Mouse (Mus musculus) adrenal gland (tissue): Measurements from ENCODE around the gene Muc1.
"Not testable (repeated sequence)": the region's sequence is repeated elsewhere in the genome, so short reads cannot be mapped to it uniquely, and the experiment has no call there.

ENCODE experiments used
- intact Hi-C: fragments of 180-260 bp; cut with DNase I; formaldehyde crosslinking; loops from one replicate; pipeline ENCODE4 v1.15.1; 2025

The Muc1 gene

GRCm38 (mm10) chr3:89209731-89210130 lies 19.1 kb upstream of the Muc1 start:
- intact Hi-C loops = no loop called here

- intact Hi-C loops = no loop called here
Measured at GRCm38 (mm10) chr3:89210162-89210561, 18.7 kb upstream of the Muc1 start.

- intact Hi-C loops = no loop called here
Measured at GRCm38 (mm10) chr3:89210731-89211130, 18.1 kb upstream of the Muc1 start.

GRCm38 (mm10) chr3:89213803-89214530 lies 14.9 kb upstream of the Muc1 start:
- intact Hi-C loops = loop anchor here (2.0 kb wide), 1 partner anchor 15 kb away; no protein-coding TSS in a partner anchor

- intact Hi-C loops = no loop called here
Measured at GRCm38 (mm10) chr3:89214681-89215411, 14.0 kb upstream of the Muc1 start, which contains the start of gene Thbs3. Gene Thbs3 (plus strand): TSS chr3:89215180.

GRCm38 (mm10) chr3:89215853-89216252 lies 13.0 kb upstream of the Muc1 start:
- intact Hi-C loops = no loop called here

- intact Hi-C loops = not testable (repeated sequence)
Measured at GRCm38 (mm10) chr3:89216407-89216806, 12.4 kb upstream of the Muc1 start.

- intact Hi-C loops = no loop called here
Measured at GRCm38 (mm10) chr3:89218271-89218670, 10.6 kb upstream of the Muc1 start.

GRCm38 (mm10) chr3:89219546-89219945 lies 9.3 kb upstream of the Muc1 start:
- intact Hi-C loops = no loop called here

GRCm38 (mm10) chr3:89221167-89221566 lies 7.7 kb upstream of the Muc1 start:
- intact Hi-C loops = no loop called here

- intact Hi-C loops = no loop called here
Measured at GRCm38 (mm10) chr3:89224796-89225195, 4.1 kb upstream of the Muc1 start.

GRCm38 (mm10) chr3:89225321-89225815 lies 3.5 kb upstream of the Muc1 start:
- intact Hi-C loops = no loop called here

GRCm38 (mm10) chr3:89225918-89226317 lies 2.9 kb upstream of the Muc1 start:
- intact Hi-C loops = no loop called here

GRCm38 (mm10) chr3:89226361-89226760 lies 2.5 kb upstream of the Muc1 start:
- intact Hi-C loops = no loop called here

- intact Hi-C loops = no loop called here
Measured at GRCm38 (mm10) chr3:89226900-89227299, 2.0 kb upstream of the Muc1 start, which contains the start of gene Mtx1. Gene Mtx1 (minus strand): TSS chr3:89227088.

- intact Hi-C loops = no loop called here
Measured at GRCm38 (mm10) chr3:89227307-89228179, 1.3 kb upstream of the Muc1 start.

- intact Hi-C loops = no loop called here
Measured at GRCm38 (mm10) chr3:89228180-89228549, 692 bp upstream of the Muc1 start.

- intact Hi-C loops = no loop called here
Measured at GRCm38 (mm10) chr3:89229276-89229675, 419 bp downstream of the Muc1 start.

GRCm38 (mm10) chr3:89230561-89230960 lies 1.7 kb downstream of the Muc1 start:
- intact Hi-C loops = no loop called here

- intact Hi-C loops = no loop called here
Measured at GRCm38 (mm10) chr3:89231345-89231744, 2.5 kb downstream of the Muc1 start.

- intact Hi-C loops = no loop called here
Measured at GRCm38 (mm10) chr3:89231772-89232275, 3.0 kb downstream of the Muc1 start.
